Mouse (Mus musculus) liver, adult (tissue): ENCODE data around the gene Zhx3.

ENCODE experiments used
- GATA4 ChIP-seq: IDR thresholded peaks from 2 replicates; pipeline ENCODE4 v1.6.1; 2014; ENCODE audit warnings: mild to moderate bottlenecking, low read length; ENCODE audit not compliant: insufficient replicate concordance

The Zhx3 gene

DNA sequence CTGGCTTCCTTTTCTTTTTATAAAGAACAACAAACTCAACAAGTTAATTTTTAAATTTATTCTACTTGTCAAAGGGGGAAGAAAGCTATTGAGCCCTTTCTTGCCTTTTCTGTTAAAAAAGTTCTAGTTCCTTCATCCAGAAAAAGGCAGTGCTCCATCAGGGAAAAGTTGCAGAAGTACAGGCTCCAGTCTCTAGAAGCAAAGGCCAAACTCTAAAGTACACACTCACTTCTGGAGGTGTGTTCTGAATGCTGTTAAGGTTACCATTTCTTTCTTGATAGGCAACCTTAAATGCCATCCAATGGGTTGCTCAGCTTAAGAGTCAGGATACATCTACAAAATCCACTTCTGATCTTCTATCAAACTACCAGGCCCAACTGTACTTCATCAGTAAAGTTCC lies 83.1 kb downstream of the Zhx3 start:
- no peak for TF ChIP-seq GATA4

DNA sequence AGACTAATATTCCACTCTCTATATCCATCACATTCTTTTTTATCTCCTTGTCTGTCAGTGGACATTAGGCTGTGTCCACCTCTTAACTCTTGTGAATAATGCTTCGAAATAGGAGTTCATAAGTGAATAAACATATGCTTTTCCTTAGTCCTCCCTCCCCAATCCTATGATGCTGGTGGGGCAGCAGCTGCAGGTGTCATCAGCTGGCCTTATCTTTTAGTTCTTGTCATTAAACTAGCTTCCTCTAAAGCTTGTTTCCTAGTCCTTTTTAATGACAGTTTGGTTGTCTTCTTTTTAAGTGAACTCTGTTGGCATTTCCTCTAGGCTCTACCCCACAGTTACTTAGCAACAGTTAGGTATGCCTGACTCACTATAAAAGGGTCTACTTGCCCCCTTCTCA lies 83.8 kb downstream of the Zhx3 start:
- no peak for TF ChIP-seq GATA4

DNA sequence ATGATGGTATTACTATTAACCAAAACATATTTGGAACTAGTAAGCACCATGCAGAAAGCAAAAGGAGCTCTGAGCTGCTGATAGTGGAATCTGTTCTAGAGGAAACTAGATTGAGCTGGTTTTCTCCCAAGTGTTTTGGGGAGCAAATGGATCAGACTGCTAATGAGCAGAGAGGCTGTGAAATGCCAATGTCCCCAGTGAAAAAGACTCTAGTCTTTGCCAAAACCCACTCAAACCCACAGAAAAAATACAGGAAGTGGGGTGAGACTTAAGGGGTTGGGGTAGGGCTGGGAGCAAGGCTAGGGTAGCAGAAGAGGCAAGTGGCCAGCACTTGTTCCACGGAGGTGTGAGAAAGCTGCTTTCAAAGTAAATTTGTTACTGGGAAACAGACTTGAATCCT lies 86.5 kb downstream of the Zhx3 start:
- TF ChIP-seq GATA4 = no peak

DNA sequence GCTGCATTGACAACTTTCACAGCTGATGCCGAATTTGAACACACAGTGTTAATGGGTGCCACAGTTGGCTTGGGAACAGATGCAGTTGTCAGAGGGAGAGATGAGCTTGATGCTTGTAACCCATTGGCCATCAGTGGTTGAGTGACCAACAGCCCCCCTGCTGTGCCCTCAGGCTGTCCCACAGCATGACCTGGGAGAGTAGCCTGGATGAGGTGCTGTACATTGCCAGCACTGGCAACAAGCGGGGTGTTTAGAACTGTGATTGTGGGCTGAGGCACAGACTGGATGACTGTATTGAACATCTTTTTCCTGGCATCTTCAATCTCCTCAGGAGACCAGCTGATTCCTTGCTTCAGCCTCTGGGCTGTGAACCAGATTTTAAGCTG lies 92.0 kb downstream of the Zhx3 start:
- no peak for TF ChIP-seq GATA4

DNA sequence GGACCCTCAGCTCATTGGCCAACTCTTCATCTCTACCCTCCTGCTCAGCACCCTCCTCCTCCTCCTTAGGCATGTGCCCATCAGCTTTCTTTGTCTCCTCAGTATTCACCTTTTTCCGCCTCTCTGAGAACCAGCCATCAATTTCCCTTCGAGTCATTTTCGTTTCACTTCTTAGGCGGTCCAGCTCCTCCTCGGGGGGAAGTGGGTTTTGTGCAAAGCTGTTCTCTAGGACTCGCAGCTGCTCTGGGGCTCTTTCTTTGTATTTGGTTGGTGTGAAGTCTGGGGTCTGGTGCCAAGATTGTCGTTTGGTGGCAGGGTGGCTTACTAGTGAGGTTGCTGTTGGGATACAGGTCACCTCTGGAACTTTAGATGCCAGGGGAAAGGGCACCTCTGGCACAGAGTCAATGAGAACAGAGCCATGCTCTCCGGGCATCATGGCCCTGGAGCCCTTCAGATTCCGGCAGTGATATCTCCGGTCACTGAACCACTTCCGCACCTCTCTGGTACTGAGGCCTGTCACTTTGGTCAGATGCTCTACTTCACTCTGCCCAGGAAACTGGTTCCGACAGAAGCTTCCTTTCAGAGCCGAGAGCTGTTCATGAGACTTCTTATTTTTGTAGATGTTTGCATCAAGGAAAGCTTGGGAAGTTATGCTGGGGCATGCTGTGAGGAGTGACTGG lies 92.5 kb downstream of the Zhx3 start:
- no peak for TF ChIP-seq GATA4

DNA sequence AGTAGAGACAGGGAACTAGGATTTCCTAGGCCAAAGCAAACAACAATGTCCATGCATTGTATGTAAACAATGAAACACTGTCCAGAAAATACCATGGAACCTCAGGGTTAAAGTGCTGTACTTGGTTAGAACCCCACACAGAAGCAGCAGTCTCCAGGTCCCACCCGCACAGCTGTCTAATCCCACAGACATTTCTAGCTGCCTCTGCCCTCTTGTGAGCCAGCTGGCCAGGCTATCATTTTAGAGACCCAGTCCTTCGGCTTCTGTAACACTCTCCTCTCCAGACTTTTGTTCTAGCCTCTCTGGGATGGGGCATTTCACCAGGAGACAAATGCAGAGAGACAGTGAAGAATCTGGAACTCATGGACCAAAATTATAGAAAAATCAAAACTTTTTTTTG lies 94.8 kb downstream of the Zhx3 start:
- no peak for TF ChIP-seq GATA4

DNA sequence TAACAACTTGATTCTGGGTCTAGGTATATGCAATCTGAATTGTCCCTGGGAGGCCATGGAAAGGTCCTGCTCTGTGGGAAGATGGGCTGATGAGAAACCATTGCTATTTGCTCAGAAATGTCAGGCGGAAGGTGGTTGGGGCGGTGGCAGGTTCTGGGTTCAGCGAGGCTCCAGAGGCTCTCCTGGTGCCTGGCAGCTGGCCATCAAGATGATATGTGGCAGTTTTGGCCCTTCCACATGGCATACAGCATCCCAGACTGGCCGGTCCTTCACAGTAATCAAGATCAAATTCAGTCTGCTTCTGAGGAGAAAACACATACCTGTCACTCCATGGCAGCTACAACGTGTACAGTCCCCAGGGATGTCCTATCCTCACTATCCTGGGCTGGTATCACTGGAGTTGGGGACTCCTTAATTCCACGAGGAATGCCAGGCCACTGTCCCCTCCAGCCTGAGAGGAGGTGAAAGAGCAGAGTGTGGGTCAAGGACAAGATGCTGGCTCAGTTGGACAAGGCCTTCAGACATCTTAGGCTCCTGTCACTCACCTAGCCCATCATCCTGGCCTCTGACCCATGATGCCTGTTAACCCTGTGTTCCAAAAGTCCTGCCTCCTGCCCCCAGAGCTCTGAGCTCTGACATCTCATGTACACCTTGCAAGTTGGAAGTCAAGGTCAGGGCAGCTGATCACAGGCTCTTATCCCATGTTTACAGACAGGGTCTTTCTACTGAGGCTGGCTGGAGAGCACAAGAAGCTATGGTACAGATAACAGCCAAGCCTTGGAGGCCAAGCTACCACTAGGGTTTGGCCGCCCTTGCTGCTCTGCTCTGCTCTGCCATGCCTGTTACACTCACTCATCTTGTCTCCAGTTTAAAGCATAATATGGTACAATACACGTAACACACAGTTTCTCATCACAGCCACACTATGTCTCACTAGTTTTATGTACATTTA lies 101.2 kb downstream of the Zhx3 start:
- no peak for TF ChIP-seq GATA4

DNA sequence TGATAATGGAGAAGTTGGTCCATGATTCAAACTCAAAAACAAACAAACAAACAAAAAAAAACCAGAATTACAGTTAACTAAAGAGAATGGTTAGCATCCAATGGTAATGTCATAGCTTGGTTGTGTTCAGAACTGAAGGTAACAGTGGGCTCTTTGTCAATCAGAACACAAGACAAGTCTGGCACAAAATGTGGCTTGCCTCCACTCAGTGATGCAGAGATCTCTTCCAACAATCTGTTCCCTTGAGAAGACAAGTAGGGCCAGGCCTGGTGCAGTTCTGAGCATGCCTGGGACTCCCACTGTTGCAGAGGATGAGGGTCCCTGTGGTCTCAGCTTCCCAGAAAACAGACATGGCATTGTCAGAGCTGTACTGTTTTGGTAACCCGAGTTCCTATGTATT lies 101.9 kb downstream of the Zhx3 start:
- TF ChIP-seq GATA4 = no peak

DNA sequence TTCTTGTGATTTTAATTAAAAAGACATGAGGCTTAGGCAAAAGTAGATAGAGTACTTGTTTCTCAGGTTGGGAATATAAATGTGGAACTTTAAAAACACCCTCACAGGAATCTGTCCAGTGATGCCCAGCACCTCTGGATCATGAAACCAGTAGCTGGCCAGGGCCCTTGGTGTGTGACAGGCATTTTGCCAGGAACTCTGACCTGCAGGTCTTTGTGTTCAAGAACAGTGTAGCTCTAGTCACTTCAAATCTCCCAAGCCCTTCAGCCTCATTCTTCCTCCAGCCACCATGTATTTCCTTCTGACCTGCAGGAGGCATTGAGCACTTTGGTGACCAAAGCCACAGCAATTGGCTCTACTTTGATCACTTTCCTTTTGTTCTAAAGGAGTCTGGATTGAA lies 102.4 kb downstream of the Zhx3 start:
- no peak for TF ChIP-seq GATA4

DNA sequence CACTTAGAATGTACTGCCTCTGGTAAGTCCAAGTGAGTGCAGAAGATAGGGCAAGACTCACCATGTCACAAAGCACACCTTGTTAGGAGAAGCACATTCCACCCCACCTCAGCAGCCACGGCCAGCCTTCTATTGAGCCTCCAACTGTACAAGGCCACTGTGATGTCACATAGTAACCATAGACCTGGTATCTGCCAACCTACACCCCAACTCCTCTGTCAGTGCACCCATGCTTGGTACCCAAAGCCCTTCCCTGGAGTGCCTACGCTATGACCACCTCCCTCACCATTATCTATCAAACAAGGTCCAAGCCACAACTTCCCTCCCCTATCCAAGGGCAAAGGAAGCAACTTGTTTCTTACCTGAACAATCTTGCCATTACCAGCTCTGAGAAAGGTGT lies 103.8 kb downstream of the Zhx3 start:
- TF ChIP-seq GATA4 = no peak

DNA sequence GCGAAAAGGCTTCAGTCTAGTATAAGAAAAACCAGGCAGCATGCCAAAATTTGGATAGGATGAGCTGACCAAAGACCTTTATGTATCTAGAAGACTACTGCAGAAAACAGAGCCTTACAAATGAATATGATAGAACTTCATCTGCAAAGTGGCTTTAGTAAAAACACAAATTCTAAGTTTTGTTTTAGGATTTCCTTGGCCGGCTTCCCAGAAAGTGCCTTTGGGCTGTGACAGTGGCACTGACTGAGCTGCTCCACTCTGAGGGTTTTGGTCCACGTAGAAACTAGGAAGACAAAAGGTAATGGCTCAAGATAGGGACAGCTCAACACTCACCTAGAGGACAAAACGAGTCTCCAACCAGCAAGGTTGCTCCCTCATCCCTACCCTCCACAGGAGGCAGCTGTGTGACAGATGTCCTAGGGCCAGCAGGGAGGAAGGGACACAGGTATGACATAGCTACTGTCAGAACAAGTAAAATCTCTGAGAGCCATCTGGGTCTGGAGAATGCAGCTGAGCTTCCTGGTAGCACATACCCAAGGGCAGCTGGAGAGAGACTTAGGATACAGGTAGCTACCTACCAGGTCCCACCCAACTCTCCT lies 104.6 kb downstream of the Zhx3 start:
- TF ChIP-seq GATA4 = no peak

DNA sequence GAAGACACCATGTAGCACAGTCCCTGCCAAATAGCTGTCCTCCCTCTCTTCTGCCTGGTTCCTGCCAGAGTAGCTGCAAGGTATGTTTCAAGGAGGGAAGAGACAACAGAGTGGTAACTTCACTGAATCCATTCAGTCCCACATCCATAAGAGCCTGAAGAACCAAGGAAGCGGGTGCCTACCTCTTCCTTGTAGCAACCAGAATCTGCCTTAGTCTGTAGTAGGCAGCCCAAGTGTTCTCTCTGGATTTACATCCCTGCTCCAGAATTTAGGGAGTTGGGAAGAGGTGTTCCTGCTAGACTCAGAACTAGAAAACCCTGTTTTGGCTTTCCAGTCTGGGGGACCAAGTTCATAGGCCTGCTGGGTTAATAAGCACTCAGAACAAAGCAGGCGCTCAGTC lies 105.6 kb downstream of the Zhx3 start:
- no peak for TF ChIP-seq GATA4

DNA sequence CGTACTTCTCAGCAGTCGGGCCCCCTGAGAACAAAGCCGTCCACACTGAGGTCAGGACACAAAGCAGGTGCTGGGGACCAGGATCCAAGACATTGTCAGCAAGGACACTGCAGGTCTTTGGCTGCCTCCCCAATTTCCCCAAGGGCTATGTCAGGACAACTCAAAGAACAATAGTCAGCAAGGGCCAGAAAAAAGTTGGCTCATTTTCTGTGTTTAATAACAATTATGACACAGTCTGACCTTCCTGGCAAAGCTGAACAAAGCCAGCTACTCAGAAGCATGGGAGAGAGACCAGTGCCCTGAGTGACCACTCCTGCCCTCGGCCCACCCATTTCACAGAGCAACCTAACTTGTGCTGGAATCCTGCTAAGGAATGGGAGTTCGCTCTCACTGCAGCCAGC lies 106.4 kb downstream of the Zhx3 start:
- no peak for TF ChIP-seq GATA4

DNA sequence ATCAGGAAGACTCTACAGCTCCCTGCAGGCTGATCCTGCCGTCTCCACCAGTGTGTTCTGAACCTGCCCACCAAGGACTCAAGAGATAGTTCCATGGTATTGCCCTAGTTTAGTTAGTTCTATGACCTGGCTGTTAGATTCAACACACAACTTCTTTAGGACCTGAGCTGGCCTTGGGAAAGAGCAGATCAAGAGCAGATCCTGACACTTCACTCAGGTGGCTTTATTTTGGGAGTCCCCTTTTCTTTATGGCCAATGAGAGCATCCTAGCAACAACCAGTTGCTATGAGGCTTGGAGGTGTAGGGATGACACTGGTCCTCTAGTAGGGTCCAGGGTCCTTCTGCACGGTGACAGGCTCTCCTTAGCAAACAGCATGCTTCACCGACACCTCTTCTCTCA lies 107.7 kb downstream of the Zhx3 start:
- no peak for TF ChIP-seq GATA4

DNA sequence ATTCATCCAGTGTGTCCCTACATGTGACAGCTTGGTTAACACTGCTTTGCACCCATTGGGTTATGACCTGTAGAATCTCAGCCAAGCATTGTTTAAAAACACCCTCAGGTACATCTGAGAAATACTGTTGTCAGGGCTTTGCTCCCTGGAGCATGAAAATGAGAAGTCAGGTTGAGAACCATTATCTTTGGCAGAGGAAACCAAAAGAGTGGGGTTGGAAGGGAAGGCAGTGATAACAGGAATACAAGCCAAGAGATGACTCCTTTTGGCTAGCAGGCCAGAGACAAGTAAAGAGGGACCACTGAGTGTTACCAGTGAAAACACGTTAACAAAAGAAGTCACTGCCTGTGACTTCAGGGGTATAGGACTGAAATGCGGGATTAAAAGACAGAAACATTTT lies 108.4 kb downstream of the Zhx3 start:
- TF ChIP-seq GATA4 = no peak

DNA sequence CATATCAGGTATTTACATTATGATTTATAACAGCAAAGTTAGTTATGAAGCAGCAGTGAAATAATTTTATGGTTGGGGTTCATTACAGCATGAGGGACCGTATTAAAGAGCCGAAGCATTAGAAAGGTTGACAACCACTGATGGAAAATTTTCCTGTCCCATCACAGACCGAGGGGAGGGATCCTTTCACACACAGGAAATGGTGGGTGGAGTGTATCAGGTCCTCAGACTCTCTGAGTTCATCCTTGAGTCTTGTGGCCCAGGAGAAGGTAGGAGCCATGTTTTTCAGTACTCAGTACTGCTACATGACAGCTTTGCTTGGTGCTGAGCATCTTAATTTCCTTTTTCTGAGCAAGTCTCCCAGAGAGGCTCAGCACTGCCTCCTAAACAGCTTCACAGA lies 109.0 kb downstream of the Zhx3 start:
- no peak for TF ChIP-seq GATA4
